ENCODE assay signal across 10 mouse cellular contexts in genomic region chr11:5074882-5075281, GRCm38 (mm10). TPM values are rescaled to one million over a fixed set of nuclear protein-coding genes. Genes with fewer than 3 reads are reported as not detected.
DNase-seq lines count a peak whose midpoint lies in the region; ATAC-seq and TF ChIP-seq lines count a peak whose summit lies in the region.
"Had no signal": no experiment of that assay in that cellular context is flagged by ENCODE, and none has a peak within 500 bp of the region (broad histone marks: within the 10 kb centered on the region; RNA-seq: fewer than 3 reads in every experiment).

No protein-coding gene starts in this region.

- H3K4me3 ChIP-seq in left cerebral cortex, adult 2 months, result no peak overlapping the region

- intact Hi-C loops in left cerebral cortex, adult 2 months (cut with DNase I), result no loop called here
- intact Hi-C loops in left cerebral cortex, postnatal 36 days (cut with DNase I), result no loop called here

- peak; percentile 53 to 67 for DNase-seq in cerebellum, postnatal 10 days
- DNase-seq in cerebellum, postnatal 4 days (ENCODE audit: low spot score in 2 of 2), result no peak
- no peak for DNase-seq in left cerebral cortex, adult 2 months (ENCODE audit: extremely low spot score in 1 of 2, low spot score in 2 of 2)
- DNase-seq in left cerebral cortex, postnatal 36 days (ENCODE audit: low spot score in 2 of 2), result no peak
- peak; percentile 60 for DNase-seq in brain, embryonic 14.5 days (ENCODE audit: low read depth)
- DNase-seq in adrenal gland, adult 8-10 months, result no peak
- no peak for DNase-seq in left cerebral cortex, adult 9 months (ENCODE audit: low spot score in 2 of 2)
- DNase-seq: cerebellum, adult 8-10 months; layer of hippocampus, adult 9-11 months had no signal

- peak; percentile 69 for ATAC-seq in megakaryocyte progenitor cell, adult 5-6 weeks (replicated peaks; ENCODE audit: poor library complexity)

- no peak overlapping the region for H3K27ac ChIP-seq in left cerebral cortex, adult 2 months

- TF ChIP-seq CTCF in left cerebral cortex, adult 2 months (IDR thresholded peaks at IDR 0.05), result peak; percentile 62
- peak; percentile 61; the same call in 1 of the 2 replicates for TF ChIP-seq CTCF in brain, embryonic 14.5 days (IDR thresholded peaks at IDR 0.05; ENCODE audit: borderline replicate concordance, extremely low read depth, insufficient read depth, insufficient read length)

- no peak for TF ChIP-seq POLR2A in brain, embryonic 14.5 days (IDR thresholded peaks at IDR 0.05; ENCODE audit: borderline replicate concordance, extremely low read depth, insufficient read depth, insufficient read length, poor library complexity, severe bottlenecking)

RNA-seq across cellular contexts. Expression of gene Gas2l1, which starts 9.8 kb away (rescaled TPM):
- total RNA-seq in left cerebral cortex, adult 2 months (2021), result 10 to 100 TPM; 92.1 to 95.3 TPM
- total RNA-seq in left cerebral cortex, postnatal 36 days (2021), result 10 to 100 TPM; 82.7 to 98.5 TPM
- 32.6 and 38.1 TPM in 2 replicates for polyA plus RNA-seq in brain, embryonic 14.5 days (2012; rRNA removed)
- 0.22 and 0.46 TPM in 2 replicates for total RNA-seq in megakaryocyte progenitor cell, adult 5-6 weeks (2015)
- 0.58 TPM in 1 of 2 replicates, not detected in the other for total RNA-seq in megakaryocyte progenitor cell, adult 5-6 weeks (2017)
- 10 to 100 TPM; 39.6 to 61.2 (median 53.6) TPM for total RNA-seq in adrenal gland, adult 8-10 months (2022)

RNA-seq across cellular contexts. Expression of gene Rasl10a, which starts 17.0 kb away (rescaled TPM):
- 10 to 100 TPM; 71.6 to 84.3 TPM for total RNA-seq in left cerebral cortex, adult 2 months (2021)
- 10 to 100 TPM; 72.2 to 77.6 TPM for total RNA-seq in left cerebral cortex, postnatal 36 days (2021)
- 0.41 and 0.48 TPM in 2 replicates for polyA plus RNA-seq in brain, embryonic 14.5 days (2012; rRNA removed)
- not detected in 2 replicates for total RNA-seq in megakaryocyte progenitor cell, adult 5-6 weeks (2015)
- not detected in 2 replicates for total RNA-seq in megakaryocyte progenitor cell, adult 5-6 weeks (2017)
- total RNA-seq in adrenal gland, adult 8-10 months (2022), result under 1 TPM; 0.42 to 0.95 (median 0.59) TPM

RNA-seq across cellular contexts. Expression of gene Rhbdd3, which starts 23.8 kb away (rescaled TPM):
- 10 to 100 TPM; 23.7 to 28.0 TPM for total RNA-seq in left cerebral cortex, adult 2 months (2021)
- total RNA-seq in left cerebral cortex, postnatal 36 days (2021), result 10 to 100 TPM; 22.2 to 26.2 TPM
- polyA plus RNA-seq in brain, embryonic 14.5 days (2012; rRNA removed), result 41.9 and 51.4 TPM in 2 replicates
- total RNA-seq in megakaryocyte progenitor cell, adult 5-6 weeks (2015), result 8.5 and 10.2 TPM in 2 replicates
- 22.2 and 33.8 TPM in 2 replicates for total RNA-seq in megakaryocyte progenitor cell, adult 5-6 weeks (2017)
- 10 to 100 TPM; 19.8 to 31.3 (median 24.4) TPM for total RNA-seq in adrenal gland, adult 8-10 months (2022)

RNA-seq across cellular contexts. Expression of gene Ewsr1, which starts 24.2 kb away (rescaled TPM):
- 100 to 1,000 TPM; 309 to 316 TPM for total RNA-seq in left cerebral cortex, adult 2 months (2021)
- total RNA-seq in left cerebral cortex, postnatal 36 days (2021), result 100 to 1,000 TPM; 222 to 343 TPM
- polyA plus RNA-seq in brain, embryonic 14.5 days (2012; rRNA removed), result 402 and 518 TPM in 2 replicates
- total RNA-seq in megakaryocyte progenitor cell, adult 5-6 weeks (2015), result 183 and 217 TPM in 2 replicates
- 513 and 628 TPM in 2 replicates for total RNA-seq in megakaryocyte progenitor cell, adult 5-6 weeks (2017)
- total RNA-seq in adrenal gland, adult 8-10 months (2022), result 100 to 1,000 TPM; 207 to 451 (median 331) TPM

Comparison
In these comparisons a context has a peak if more than half of its experiments do, and no peak if none do; other contexts are left out.
1. DNase-seq: peak in cerebellum, postnatal 10 days (2 of 2) and brain, embryonic 14.5 days (single experiment); none in cerebellum, postnatal 4 days (0 of 2), left cerebral cortex, adult 2 months (0 of 2), left cerebral cortex, postnatal 36 days (0 of 2), adrenal gland, adult 8-10 months (single experiment) and left cerebral cortex, adult 9 months (0 of 2).
2. RNA of gene Gas2l1, which starts 9.8 kb away (total RNA-seq): 82.7 to 98.5 TPM in left cerebral cortex, postnatal 36 days, 92.1 to 95.3 TPM in left cerebral cortex, adult 2 months and 39.6 to 61.2 TPM in adrenal gland, adult 8-10 months; 0.22 to 0.58 TPM in megakaryocyte progenitor cell, adult 5-6 weeks; every median in the first group is over 10 times any median in the second.
3. RNA of gene Rasl10a, which starts 17.0 kb away (total RNA-seq): 71.6 to 84.3 TPM in left cerebral cortex, adult 2 months and 72.2 to 77.6 TPM in left cerebral cortex, postnatal 36 days; 0.42 to 0.95 TPM in adrenal gland, adult 8-10 months and not detected in megakaryocyte progenitor cell, adult 5-6 weeks; every median in the first group is over 10 times any median in the second.